Mouse (Mus musculus) embryonic fibroblast, embryonic 13.5 days (primary cell): ENCODE data around the gene Ruvbl2.

ENCODE experiments used
- CTCF ChIP-seq: IDR thresholded peaks from 2 replicates; pipeline ENCODE4 v1.5.1; 2011; ENCODE audit warnings: mild to moderate bottlenecking, control low read depth, low read length, moderate library complexity, borderline replicate concordance; ENCODE audit not compliant: insufficient read depth
- POLR2A ChIP-seq: IDR thresholded peaks from 2 replicates; pipeline ENCODE4 v1.6.1; 2011; ENCODE audit warnings: low read depth, mild to moderate bottlenecking, control low read depth, low read length, moderate library complexity

GRCm38 (mm10) chr7:45412421-45412820, 25.5 kb downstream of the Ruvbl2 start:
- TF ChIP-seq CTCF (no peak), POLR2A (no peak)
